Mouse (Mus musculus): Measurements from ENCODE around the gene Tnni1. TPM values are rescaled to one million over a fixed set of nuclear protein-coding genes. Genes with fewer than 3 reads are reported as not detected.
A peak's percentile ranks its signal among the peaks of the same experiment; 100 is the strongest.

The Tnni1 gene
- total RNA-seq, 1 experiment from 2014 or later = not detected

DNA sequence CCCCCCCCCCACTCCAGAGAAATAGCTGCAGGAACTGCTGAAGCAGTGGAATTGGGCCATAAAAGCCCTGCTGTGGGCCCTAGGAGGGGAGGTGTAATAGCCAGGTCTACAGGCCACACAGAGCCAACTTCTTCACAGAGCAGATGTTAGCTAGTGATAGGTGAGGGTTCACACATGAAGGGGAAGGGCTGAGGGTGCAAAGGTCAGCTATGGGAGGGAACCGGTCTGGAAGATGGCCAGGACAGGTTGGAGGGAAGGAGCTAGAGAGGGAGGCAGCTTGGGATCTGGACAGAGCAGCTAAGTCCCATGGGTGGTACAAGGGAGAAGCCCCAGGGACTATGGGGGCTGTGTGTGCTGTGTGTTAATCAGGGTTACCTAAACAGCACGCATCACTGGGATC, 30.9 kb downstream of the Tnni1 start:
- no peak for DNase-seq

DNA sequence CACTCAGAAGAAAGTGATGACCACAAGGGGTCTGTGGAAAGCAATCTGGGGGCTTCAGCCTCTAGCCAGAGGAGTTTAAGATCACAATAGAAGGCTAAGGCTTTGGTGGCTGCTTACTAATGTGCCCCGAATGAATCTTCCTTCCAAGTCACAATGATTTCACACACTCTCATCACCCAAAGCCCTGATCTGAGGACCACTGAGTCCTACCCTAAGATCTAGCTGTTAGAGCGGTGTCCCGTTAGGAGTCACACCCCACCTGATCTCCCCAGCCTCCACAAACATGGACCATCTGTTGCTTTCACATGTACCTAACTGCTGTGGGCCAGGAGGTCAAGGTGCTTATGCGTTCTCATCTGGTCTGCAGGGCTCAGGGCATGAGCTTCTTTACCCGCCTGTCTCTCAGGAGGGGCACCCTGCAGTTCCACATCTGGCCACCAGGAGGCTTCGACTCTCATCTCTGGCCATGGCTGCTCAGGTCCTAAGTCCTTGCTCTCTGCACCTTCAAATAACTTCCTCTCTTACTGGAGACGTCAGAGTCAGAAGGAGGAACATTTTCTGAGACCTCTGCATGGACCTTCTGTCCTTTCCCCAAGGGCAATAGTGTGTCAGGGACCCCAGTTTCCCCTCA, 31.9 kb downstream of the Tnni1 start:
- DNase-seq = peak; percentile 83

DNA sequence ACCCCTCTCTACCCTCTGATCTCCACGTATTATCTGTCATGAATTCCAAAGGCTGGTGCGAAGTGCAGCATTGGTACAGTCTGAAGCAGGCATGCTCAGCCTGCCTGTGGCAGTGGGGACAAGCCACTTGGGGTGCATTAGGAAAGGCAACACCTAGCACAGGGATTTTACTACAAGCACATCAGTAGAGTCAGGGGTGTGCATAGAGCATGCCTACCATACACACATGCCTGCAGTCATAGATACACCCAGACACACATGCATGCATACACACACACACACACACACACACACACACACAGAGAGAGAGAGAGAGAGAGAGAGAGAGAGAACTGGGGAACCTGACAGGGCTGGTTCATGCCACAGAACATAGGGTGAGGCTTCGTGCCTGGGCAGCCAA, 33.0 kb downstream of the Tnni1 start:
- DNase-seq = no peak

DNA sequence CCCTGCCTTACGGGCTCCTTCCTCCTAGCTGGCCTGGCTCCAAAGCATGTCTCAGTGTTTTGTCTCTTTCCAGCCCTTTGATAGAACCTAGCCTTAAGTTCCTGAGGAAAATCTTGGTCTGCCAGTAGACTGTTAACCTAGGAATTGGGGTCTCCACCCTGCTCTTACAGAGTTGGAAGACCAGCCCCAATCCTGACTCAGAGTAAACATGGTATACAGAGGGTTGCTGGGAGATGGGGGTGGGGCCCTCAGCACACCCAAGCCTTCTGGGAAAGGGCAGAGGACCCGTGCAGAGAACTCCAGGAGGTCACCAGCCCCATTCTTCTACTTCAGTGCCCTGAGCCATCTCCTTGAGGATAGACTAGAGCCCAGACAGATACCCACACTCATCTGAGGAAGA, 33.4 kb downstream of the Tnni1 start:
- no peak for DNase-seq

DNA sequence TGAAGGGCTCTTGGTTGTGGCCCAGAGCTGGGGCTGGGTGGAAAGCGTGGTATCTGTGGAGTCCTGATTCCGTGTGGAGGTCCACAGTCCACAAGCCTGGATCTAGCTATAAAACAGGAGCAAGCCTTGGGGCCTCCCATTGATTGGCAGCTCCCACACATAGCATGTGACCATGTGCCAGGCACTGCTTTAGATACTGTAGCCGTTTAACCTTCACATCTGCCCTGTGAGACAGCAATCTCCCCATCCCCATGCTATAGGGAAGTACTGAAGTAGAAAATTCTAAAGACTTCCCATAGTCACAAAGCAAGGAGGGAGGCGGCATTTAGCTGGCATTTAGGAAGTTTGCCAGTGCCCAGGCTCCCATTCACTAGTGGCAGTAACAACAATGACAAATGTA, 33.8 kb downstream of the Tnni1 start:
- no peak for DNase-seq

DNA sequence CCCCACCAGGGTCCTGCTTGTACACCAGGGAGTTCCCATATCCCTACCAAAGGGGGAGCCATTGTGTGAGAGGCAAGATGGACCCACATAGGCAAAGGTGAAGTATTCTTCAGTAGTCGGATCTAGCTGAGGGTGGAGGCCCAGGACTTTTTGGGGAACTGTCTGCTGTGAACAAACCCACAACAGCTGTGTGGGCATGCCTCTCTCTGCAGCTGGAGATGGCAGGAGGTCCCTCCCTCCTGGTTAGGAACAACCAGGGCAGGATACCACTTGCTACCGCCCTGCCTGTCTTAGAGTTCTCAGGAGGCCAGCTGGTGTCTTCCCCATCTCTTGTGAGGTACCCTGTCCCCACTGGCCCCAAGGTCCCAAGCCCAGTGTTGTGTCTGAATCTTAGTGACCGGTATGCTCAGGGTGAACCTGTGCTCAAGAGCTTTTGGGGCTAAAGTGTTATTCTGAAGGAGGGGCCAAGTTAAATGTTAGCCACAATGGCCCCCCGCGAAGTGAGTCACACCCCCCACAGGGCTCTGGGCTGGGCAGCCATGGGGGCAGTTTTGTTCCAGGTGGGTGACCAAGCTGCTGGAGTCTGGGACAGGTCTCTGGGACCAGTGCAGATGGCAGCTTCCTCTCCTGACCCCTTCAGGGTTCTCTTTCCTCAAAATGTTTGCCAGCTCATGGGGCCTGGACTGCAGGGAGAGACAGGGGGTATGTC, 34.6 kb downstream of the Tnni1 start:
- no peak for DNase-seq

DNA sequence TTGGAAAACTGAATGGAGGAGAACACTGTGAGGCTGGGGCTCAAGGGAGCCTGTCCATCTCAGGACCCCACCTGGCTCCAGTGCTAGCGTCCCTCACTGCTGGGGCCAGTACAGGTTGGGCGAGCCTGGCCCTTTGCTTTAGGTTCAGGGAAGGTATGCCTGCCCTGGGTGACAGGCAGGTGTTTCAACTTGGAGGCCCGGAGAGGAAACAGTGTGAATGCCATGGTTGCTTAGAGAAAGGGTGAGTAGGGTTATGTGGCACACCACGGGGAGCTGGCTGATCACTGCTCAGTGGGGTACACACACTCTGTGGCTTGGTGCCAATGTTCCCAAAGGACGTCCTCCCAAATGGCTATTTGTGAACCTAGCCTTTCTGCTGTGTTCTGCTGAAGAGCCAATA, 35.3 kb downstream of the Tnni1 start:
- DNase-seq = no peak

DNA sequence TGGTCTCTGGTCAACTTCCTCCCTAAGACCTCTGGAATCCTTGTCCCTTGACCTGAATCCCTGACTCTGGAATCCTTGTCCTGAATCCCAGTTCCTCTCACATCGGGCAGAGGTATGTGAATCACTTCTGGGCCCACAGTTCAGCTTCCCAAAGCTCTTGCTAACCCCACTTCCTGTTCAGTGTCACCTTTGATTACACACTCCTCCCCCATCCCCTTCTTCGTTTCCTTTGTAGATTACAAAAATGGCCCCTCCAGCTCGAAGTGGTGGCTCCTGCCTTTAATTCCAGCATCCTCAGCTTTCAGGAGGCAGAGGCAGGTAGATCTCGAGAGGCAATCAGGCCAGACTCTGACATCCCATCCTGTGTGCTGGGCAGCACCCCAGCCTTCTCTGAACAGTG, 38.4 kb downstream of the Tnni1 start:
- DNase-seq = no peak

DNA sequence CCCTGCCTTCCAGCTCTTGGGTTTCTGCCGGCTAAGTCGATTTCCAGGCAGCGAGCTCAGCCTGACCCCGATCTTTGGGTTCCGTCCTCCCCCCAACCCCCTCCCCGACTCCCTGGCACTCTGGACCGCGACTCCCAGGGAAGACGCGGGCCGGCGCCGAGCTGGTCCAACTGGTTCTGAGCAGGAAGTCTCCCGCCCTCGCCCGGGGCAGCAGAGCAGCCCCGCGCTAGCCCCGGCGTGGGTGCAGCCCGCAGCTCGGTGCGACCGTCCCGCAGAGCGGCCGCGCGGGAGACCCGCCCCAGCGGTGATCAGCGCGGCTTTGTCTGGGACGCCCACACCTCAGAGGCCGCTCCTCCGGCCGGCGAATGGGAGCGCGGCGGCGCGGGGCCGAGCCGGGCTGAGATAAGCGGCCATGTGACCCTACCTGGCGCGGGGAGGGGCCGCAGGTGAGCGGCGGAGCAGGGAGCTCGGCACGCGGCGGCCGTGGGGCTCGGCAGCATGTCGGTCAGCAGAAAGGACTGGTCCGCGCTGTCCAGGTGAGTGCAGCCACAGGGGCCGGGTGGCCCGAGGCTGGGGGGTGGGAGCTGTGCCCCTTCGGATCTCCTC, 39.4 kb downstream of the Tnni1 start, which contains the start of gene Lad1:
Gene Lad1 (plus strand): TSS at position 118 of the 606 bp plus-strand sequence.
- peak; percentile 25 for DNase-seq

DNA sequence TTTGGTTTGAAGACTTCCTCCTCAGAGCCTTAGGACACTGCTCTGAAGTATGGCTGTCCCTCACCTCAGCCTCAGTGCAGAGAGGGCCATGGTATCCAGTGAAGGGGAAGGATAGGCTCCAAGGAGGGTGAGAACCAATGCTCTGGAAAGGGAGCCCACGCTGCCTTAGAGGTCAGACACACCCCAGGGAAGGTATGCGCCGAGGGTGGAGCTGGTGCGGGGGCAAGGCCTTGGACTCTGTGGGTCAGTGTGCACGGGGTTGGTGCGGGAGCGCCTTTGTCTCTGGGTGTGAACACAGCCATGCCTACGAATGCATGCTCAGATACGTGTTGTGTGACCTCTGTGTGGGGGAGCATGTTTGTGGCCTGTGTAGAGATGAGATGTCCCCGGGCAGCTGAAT, 40.8 kb downstream of the Tnni1 start:
- DNase-seq = no peak

DNA sequence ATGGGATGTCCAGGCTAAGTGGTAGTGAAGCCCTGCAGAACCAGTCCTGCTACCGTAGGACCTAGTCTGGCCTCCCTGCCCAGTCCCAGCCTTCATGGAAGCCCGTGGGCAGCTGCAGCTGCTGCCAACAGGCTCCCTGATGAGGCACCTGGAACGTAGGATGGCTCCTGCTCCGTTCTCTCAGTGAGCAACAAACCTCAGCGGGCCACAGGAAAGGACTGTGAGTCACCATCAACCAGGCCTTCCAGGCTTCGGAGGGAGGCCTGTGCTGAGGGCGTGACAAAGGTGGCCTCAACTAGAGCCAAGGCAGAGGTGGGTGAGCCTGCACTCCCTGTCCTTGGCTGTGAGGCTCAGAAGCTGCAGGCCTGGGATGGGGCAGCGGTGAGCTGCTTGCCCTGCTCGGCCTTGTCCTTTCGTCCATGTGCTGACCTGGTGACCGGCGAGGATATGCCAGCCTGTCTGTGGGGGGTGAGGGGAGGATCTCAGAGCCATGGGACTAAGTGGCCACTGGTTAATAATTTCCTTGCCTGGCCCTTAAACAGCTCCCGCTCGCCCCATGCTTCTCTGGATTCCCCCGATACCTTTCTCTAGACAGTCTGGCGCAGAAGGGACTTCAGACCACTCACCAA, 41.6 kb downstream of the Tnni1 start:
- DNase-seq = no peak

DNA sequence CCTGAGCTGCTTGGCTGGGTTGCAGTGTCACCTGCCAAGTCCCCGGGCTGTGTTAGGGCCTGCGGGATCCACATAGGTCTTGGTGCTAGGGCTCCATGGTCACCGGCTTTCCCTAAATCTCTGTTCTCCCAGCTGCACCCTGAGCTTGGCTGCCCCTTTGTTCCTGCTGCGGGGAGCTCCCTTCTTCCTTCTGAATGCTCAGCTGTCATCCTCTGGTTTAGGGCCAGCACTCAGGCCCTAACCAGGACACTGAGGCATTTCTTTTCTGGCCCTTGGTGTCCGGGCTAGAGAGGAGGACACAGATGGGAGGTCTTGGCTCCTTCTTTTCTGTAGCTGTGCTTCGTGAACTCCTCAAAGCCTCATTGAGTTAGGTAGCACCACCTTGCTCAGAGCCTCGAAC, 42.5 kb downstream of the Tnni1 start:
- DNase-seq = no peak

DNA sequence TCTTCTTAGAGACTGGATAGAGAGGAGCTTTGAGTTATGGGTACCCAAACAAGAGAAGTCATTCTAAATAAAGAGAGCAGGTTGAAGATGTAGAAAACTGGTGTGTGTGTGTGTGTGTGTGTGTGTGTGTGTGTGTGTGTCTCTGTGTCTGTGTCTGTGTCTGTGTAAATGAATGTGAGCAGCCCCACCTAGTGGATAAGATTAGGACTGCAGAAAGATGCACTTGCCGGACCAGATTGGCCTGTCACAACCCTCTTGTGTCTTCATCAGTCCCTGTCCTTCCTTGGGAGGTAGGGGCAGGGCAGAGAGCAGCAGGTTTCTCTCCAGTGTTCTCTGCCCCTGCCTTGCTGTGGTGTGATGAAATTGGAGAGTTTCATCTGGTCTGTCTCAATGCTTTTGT, 49.7 kb downstream of the Tnni1 start:
- no peak for DNase-seq

DNA sequence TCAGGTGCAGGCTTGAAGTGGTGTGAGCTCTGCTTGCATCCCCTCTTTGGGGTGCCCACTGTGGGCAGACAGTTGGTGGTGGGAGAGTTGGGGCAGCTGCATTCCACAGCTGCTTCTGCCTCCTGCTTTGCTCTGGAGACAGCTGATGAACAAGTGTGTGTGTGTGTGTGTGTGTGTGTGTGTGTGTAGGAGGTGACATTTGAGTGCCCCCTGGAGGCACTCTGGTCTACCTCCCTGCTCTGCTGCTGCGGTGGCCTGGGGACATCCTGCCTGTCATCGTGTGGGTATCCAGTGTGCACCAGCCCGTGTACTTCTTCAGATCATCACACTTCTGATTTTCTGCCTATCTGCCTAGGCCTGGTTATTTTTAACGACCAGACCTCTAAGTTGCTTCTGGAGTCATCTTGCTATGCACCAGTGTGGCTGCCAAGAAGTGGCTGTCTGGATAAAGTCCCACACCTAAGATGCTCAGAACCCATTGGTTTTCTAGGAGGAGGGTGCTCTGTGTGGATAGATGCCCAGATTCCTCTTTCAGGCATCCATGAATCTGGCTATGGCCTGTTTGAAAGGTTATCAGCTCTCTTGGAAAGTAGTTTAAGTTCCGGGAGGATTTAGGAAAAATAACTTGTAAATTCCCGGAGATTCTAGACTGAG, 55.1 kb downstream of the Tnni1 start:
- no peak for DNase-seq

DNA sequence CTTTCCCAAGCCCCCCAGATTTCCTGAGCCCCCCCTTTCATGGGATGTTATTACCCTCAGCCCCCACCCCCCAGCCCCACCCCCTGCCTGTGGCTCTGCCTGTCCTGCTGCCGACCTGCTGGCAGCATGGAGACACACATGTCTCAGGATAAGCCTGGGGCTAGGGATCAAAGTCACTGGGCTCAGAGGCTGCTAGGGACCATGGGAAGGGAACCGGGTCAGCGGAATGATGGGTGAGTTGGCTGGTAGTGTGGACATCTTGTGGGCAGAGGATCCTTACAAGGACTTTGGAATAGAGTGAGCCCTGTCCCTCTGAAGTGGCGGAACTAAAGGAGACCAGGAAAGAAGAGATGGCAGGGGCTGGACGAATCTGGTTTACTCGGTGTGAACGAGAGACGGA, 55.7 kb downstream of the Tnni1 start:
- no peak for DNase-seq

DNA sequence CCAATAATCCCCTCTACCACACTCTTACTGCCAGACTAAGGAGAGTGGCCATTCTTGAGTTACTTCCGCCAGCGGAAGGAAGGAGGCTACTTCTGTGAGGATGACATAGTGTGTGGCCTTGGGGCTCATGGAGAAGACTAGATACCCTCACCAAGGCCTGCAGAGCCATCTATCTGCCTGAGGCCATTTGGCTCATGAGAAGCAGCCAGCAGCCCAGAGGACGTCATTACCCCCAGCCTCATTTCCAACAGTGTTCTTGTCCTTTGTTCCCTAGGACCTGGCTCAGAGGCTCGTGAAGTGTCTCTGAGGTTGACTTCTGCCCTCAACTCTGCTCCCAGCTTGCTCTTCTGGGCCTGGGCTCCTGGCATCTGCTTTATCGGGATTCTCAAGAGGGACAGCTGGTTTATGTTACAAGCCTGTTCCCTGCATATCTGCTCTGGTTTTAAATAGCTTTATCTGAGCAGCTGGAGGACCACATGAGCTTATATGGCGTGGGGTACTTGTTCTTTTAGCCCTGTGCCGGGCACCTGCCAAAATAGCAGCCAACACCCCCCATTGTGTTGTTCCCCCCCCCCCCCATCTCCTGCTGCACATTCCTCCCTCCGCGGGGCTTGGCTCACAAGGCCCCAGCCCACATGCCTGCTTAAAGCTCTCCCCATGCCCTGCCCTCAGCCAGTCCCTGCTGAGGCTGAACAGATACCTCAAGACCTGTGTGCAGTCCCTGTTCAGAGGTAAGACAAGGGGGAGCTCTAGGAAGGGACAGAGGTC, 56.7 kb downstream of the Tnni1 start, which contains the start of gene Tnnt2:
Gene Tnnt2 (plus strand): TSS at position 639 of the 768 bp plus-strand sequence.
- DNase-seq = no peak

DNA sequence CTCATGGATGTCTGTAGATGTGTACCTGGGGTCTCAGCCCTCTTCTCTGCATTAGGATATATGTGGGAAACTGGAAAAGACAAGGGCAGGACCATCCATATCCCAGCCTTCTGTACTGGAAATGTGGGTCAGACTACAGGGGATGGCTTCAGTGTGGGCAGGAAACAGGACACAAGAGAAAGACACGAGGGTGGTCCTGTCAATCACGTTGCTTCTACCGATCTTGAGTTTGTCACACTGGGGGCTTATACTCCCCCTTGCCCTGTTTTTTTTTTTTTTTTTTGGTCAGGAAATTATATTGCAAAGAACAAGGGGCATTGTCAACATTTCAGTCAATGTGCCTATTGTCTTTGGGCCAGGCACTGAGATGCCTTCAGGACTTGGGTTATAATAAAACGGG, 59.4 kb downstream of the Tnni1 start:
- no peak for DNase-seq

DNA sequence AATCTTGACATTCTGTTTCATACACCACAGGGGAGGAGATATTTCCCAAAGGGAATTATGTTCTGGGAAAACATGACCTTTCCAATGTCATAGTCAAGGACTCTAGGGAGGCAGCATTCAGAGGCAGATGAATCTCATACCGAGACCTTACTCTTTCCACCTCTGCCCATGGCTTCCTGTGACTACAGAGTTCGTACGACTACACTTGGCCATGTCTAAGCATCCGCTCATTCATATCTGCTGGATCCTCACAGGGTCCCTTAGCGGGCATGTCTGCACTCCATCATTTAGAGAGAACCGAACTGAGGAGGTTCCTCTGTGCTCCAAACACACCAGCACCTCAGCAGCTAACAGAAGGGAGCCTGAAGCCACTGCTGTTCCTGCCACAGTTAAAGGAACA, 59.8 kb downstream of the Tnni1 start:
- no peak for DNase-seq

DNA sequence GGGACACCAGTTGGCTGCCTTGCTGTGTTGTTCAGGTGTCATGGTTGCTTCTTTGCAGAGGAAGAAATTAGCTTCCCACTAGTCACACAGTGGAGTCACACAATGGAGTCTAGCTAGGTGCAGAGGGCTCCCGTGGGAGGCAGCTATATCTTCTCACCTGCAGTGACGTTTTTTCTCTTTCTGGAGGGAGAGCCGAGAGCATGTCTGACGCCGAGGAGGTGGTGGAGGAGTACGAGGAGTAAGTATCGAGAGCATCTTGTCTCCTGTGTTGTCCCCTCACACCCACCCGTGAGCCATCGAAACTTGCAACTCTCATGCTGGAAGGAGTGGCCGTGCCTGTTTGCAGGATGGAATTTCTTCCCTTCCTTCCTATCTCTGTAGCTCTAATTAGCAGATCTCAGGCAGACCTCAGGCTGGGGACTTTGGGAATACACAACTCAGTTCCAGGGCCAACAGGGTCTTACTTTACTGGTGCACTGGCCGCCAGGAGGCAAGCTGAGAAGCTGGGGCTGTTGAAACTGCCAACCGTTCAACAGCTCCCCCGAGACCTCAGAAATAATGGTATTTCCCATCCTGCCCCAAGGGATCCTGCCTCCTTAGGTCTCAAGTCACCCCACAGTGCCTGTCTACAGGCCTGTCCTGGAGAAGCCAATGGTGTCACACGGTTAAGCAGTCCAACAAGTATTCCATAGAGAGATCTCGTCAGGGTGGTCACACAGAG, 61.6 kb downstream of the Tnni1 start:
- DNase-seq = no peak

DNA sequence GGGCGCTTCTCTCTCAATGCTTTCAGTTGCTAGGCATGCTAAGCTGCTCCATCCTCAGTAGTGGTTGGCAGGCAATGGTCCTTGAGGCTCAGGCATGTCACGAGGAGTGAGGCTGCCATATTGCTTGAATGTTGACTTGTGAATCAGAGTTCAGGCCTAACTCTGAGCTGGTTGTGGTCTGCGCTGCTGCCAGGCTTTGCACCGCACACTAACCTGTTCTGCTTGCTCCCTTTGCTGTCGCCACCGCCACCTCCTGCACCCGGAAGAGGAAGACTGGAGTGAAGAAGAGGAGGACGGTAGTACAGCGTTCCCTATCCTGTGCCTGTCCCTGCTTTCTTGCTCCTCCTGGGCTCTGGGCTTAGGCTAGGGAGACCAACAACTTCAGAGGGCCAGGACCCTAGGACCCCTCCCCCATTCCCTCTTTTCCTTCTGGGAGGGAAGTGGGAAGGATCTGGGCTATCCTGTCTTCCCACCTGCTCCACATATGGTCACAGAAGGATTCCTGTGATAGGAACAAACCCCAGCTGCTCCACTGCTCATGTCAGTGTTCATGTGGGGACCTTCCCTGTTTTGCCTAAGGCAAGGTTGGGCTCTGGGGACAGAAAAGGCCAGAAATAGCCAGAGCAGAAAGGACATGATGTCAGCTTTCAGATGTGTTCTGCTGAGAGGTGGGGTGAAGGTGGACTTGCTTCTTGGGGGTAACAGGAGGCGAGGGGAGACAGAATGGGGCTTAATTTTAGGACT, 64.5 kb downstream of the Tnni1 start:
- DNase-seq = no peak

Measured in adrenal gland, postnatal 25 days (tissue).